Mouse (Mus musculus): Measurements from ENCODE around the gene Armc2.

Armc2 gene

DNA sequence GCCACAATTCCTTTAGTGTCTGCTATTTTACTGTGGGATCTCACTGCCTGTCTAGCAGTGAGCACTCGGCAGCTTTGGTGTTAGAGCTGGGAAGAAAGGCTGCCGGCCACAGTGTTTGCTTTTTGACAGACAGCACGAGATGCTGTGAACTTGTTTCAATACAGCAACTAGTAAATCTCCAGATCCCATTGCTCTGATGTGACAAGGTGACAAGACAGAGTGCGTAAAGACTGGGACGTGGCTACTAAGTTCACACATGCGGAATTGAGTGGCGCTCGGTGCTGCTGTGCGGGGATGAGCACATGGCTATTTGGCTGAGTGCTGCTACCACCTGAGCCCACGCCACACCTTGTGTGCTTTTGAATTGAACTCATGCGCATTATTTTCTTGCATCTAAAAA lies 110.8 kb downstream of the Armc2 start:
- DNase-seq (ENCODE audit: low read depth, low spot score) = no peak

DNA sequence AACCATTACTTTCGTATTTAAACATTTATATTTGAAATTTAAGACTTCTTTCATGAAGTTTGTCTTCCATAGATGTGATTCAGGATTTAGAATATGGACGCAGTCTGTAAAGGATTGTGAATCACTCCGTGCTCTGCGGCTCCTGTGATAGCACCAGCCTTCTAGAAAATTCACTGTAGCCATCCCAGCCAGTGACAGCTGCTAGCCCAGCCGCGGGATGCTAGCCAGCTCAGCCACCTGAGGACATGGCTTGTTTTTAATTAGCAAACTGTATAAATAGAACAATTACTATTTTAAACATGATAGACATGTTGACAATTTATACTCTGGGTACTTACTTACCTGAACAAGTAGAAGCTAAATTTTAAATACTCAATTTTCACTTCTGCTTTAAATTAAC lies 116.4 kb downstream of the Armc2 start:
- DNase-seq (ENCODE audit: low read depth, low spot score) = no peak

DNA sequence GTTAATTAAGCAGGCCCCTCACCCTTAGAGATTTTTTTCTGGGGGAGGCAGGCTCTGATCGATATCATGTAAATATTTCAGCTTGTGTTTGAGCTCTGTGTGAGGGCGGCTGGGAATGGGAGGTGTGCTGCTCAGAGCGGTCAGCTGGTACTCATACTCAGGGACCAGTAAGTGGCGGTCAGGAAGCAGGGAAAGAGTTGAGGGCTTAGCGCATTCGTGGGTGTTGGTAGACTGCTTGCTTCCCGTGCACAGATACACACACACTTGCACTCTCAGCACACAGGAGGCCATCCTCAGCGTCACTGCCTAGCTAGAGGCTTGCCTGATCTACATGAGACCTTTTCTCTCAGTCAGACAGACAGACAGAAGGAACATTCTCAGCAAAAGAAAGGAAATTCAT lies 116.8 kb downstream of the Armc2 start:
- no peak for DNase-seq (ENCODE audit: low read depth, low spot score)

DNA sequence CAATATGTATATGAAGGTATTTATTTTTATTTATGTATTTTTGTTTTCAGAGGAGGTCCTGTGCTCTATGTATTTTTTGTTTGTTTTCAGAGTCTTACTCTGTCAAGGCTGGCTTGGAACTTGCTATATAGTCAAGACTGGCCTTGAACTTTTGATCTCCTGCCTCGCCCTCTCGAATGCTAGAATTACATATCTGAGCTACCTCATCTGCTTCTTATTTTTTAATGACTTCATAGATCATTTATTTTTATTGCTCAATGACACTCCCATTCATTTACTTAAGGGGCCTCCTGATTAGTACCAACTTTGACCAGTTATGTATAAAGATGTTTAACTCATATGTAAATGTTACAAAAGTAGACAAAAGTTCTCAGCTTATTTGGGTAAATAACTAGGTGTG lies 121.4 kb downstream of the Armc2 start:
- no peak for DNase-seq (ENCODE audit: low read depth, low spot score)

DNA sequence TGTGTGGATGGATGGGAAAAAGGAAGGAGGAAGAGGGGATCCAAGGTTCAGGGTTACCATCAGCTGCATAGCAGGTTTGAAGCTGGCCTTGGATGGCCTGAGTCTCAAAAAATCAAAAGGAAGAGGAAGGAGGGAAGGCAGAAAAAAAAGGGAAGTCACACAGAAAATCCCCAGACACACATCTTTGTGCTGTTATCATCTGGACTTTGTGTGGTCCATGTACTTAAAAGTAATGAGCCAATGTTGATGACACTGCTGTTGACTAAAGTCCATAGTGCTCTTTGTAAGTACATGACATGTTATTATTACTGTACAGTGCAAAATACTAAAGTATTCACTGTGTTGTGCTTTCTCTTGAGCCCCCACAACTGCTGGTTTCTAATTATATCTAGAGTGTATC lies 121.8 kb downstream of the Armc2 start:
- DNase-seq (ENCODE audit: low read depth, low spot score) = no peak

DNA sequence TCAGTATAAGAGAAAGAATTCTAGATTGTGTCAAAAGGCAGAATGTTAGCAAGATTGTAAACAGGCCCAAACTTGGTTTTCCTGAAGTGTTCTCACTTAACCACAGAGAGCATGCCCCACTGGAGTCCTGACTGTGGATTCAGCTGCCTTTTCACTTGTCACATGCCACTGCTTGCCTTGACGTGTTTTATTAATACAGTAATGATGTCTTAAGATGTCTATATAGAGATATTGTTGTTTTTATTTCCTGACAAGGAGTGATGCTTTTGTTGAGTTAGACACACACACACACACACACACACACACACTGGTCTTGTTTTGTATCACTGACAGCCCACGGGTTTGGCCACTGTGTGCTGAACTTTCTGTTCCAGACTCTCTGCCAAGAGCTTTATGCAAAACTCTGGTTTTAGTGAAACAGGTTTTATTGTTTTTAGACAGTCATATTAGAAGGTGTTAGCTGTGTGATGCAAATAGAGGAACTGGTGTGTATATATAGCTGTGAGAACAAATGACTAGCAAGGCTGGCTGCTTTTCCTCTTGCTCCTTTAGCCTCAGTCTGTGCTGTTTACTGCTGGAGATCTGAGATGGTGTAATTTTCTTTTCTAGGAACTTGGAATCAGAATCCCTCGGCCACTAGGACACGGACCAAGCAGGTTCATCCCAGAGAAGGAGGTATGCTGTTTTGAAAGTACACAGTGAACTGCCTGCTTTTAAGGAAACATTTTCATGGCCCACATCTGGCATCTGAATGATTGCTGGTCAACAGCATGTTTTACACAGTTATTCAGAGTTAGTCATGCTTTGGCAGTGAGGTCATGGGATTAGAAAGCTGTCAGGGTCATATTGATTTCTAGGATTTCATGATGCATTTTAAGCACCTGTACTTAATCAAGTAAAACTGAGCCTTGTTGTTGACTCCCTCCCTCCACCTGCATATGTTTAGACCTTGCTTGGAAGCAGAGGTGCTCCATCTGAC lies 124.5 kb downstream of the Armc2 start:
- DNase-seq (ENCODE audit: low read depth, low spot score) = peak; percentile 62

DNA sequence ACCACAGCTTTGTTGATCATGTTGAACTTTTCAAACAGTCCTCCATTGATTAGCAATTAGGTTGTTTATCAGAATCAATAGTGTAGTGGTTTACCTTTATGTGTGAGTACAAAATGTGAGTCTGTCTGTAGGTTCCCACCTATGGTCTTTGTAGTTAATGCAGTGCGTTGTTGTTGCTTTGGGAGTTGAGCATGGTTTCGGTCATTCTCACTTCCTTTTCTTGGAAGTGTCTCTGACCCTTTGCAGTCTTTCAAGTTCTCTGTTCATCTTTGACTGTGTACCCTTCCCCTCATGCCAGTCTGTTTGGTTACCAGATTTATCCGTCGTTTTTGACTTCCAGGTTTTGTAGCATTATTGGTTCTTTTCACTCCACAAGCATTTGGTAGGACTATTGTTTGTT lies 126.9 kb downstream of the Armc2 start:
- no peak for DNase-seq (ENCODE audit: low read depth, low spot score)

DNA sequence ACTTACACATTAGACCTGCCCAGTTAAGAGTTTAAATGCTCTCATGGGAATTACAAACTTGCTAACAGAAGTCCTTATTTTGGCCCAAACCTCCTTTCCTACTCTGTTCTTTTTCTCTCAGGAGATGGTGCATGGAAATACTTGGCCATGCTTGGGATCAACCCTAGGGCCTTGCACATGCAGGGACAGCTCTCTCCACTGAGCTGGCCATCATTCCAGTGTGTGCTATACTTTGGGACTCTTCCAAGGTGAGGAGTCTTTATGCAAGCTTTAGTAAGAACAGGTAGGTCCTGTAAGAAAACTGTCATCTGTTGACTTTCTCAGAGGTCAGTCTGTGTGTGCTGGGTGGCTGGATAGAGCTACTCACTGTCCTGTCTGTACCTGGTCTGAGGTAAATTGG lies 127.7 kb downstream of the Armc2 start:
- no peak for DNase-seq (ENCODE audit: low read depth, low spot score)

DNA sequence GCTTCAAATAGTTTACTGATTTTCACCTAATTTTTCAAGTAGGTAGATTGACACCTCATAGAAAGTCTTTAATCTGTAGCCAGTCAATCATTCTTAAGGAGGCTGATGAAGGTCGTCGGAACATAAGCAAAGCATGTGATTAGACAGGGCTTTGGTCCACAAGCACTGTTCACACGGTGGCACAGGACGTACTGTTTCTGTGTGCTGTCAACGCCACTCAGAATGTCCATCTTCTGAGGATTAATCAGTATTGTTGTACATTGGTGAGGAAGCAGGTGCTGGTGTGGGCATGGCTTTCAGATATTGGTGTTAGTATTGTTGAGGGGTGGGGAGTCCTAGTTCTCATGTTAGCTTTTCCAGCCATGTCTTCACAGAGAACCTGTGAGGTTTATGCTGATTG lies 128.7 kb downstream of the Armc2 start:
- DNase-seq (ENCODE audit: low read depth, low spot score) = no peak

DNA sequence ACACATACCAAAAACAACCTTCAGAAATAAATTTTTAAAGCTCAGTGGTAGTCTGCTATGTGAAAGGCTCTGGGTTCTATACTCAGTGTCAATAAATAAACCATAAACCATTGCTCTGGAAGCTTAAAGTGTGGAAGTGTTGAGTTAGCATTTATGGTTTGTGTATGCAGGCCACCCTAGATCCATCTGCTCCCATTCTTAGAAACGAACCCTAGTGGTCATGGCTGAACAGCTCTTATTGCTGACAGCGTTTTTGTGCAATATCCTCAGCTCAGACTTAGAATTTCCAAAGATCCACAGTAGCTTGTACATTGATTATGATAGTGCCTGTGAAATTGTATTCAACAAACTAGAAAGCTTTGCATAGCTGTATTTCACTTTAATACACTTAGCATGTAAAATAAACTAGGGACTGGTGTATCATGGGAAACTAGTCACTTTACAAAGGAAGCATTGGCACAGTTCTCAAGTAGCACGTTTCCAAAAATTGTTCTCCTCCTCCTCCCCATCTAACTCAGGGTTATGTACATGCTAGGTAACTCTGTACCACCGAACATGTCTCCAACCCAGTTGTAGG lies 129.8 kb downstream of the Armc2 start:
- peak; percentile 27 for DNase-seq (ENCODE audit: low read depth, low spot score)

DNA sequence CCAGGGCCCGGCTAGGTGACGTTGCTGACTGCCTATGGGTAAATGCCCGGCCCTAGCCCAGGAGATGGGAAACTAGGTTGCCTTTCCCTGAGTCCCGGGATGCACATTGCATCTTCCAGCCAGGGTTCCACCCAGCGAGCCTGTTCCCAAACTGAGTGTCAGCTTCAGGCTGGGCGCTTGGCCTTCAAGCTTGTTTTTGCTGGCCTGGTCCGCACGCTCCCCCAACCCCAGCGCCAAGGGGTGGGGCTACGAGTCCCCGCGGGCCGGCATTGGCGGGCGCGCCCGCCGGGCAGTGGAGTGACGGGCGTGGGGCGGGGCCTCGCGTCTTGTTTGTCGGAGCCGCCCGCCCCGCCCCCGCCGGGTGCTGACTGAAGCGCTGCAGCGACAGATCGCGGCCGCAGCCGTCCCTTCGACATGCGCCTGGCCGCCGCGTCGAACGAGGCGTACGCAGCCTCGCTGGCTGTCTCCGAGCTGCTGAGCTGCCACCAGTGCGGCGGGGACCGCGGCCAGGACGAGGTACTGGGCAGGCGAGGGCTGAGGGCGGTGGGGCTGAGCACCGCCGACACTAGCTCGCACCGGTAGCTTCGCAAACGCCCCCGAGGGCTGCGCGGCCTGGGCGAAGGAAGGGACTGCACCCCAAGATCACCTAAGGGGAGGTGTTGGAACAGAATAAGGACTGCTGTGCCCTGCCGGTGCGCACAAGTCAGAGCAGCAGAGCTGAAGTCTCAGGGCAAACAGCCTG lies 131.0 kb downstream of the Armc2 start:
- peak; percentile 91 for DNase-seq (ENCODE audit: low read depth, low spot score)

DNA sequence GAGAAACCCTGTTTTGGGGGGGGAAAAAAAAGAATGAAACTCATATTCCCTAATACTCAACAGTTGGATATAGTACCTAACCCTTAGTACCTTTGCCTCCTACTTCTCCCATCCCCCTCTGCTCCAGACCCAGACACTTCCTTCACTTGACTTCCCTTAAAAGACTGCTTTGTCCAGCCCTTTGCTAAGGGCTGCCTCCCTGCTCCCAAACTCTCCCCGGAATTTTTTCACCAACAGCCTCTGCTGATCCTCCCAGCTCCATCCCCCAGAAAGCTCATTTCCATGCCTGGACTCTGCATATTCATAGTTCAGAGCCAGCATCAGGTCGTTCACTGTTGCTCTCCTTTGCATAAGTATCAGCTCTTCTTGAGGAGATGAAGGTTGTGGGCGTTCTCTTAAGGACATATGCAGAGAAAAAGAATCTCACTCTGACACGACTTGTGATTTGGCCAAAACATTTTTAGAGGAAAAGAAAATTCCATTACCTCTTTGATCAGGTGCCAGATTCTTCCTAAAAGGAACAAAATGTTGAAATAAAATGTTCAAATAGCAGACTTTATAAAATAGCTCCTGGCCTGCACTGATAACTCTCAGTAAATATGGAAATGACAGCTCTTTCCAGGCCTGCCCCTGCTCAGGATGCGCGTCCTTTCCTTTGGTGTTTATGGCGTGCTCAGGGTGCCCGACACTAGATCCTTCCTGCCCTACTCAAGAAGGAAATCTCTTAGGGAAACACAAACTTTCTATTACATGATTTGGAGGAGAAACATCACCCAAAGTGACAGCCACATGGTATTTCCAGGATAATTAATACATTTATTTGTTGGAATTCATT lies 134.3 kb downstream of the Armc2 start:
- DNase-seq (ENCODE audit: low read depth, low spot score) = no peak

DNA sequence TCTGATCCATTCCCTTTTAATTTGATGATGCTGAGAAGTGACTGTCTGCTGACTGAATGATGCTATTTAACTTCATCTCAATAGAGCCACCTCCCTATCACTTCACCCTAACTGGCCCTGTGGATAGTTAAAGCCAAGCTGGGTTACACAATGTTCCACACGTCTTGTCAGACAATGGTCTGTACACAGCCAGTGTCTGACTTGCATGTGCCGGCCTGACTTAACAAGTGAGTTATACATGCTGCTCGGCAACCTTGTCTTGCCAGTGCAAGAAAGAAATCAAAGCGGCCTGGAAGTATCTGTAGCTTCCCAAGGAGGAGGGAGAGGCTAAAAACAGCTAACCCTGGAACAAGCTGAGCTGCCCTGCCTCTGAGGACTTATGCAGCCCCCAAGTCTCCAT lies 136.8 kb downstream of the Armc2 start:
- DNase-seq (ENCODE audit: low read depth, low spot score) = no peak

DNA sequence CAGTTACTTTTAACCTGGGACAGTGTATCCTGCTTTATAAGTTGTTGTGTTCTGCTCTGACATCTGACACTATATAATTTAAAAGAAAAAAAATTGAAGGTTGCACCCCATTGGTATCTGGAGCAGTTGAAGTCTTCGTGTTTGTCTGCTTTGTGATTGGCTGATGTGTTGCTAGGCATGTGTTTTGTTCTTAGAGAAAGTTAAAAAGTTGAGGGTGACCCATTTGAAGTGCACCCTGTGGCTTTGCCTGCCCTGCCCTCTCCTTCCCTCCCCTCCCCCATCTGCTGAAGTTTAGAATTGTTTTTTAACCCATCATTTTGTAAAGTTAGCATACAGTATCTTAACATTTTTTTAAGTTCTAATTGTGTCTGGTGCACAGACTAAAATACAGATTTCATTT lies 137.5 kb downstream of the Armc2 start:
- no peak for DNase-seq (ENCODE audit: low read depth, low spot score)

DNA sequence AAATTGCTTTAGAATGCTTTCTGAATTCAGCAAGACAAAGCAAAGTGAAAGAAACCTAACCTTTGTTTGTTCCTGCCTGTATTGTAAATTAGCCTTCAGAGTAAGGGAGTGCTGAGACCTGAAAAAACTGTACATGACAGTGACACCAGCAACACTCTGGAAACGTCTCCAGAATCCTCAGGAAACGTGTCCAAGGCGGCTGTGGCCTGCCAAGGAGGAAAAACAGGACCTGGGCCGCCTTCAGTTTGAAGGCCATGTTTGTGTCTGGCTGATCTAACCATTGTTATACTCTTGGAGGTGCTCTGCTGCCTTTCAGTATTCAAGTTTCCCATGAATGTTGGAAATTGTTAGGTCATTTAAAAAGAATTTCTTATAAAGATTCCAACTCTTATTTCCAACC lies 138.0 kb downstream of the Armc2 start:
- DNase-seq (ENCODE audit: low read depth, low spot score) = no peak

DNA sequence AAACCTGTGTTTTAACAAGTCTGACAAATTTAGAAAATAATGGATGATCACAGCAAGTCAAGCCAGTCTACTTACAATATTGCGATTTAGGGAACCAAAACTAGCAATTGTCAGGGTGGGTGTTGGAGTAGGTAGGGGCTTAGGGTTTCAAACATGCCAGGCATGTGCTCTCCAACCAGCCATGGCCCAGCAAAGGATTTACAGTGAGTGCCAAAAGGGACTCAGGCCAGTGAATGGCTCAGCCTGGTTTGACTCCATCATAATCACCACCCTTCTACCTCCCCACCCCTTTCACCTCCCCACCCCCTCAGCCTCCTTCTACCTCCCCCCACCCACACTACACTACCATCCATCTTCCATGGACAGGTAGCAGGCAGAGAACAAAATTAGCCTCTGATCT lies 138.6 kb downstream of the Armc2 start:
- no peak for DNase-seq (ENCODE audit: low read depth, low spot score)

DNA sequence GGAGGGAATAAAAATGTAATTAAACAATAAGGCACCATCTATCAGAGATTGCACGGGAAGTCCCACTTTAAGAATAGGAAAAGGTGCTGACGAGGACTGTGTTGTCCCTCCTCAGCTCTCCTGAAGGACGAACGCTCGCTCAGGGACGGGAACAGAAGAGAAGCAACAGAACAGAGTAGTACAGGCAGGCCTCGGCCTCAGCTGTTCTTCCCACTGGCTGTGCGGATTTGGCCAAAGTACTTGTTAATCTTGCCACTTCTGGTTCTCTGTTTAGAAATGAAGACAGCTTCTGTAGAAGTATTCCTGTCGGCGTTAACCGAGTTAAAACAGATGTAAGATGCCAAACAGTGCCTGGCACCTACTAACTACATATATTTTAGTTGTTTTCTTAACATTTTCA lies 139.9 kb downstream of the Armc2 start:
- no peak for DNase-seq (ENCODE audit: low read depth, low spot score)

DNA sequence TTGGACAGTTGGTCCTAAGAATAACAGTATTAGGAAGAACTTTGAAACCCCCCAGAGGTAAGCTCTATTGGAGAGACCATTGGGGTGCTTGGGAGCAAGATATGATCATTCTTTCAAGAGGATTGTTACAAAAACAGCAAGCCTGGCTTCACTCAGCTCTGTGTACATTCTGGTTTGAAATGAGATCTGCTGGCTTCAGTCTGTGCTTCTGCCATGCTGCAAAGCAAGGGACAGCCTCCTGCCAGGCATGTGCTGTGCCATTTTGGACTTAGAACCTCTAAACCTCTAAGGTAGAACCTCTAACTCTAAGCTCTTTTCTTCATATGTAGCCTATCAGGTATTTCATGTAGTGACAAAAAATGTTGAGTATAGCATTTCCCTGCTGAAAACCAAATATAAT lies 142.6 kb downstream of the Armc2 start:
- no peak for DNase-seq (ENCODE audit: low read depth, low spot score)

DNA sequence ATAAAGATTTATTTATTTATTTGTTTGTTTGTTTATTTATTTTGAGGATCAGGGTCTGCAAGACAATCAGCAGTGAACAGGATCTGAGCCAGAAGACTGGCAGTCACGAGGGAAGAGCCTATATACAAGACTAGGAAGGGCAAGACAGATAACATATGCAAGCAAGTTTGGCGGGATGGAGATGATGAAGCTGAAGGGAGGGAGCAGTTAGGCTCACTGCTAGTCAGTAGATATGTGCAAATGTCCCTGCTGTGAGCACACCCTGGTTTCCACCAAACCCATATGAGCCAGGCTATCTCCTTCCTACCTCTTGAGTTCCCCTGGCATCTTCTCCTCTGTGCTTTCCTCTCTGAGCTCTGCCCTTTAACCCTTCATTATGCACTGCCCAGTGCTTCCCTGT lies 146.7 kb downstream of the Armc2 start:
- no peak for DNase-seq (ENCODE audit: low read depth, low spot score)

DNA sequence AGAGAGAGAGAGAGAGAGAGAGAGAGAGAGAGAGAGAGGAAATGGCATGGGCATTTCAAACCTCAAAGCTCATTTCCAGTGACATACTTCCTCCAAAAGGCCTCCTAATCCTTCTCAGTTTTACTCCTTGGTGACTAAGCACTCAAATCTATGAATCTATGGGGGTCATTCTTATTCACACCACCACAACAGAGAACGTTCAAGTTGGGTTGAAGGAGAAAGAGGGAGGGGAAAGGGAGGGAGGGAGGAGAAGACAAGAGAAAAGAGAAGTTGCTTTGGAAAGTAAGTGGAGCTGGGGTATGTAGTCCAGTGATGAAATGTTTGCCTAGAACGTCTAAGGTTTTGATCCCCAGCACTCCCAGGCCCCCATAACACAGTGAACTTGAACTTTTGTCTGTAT lies 148.1 kb downstream of the Armc2 start:
- DNase-seq (ENCODE audit: low read depth, low spot score) = no peak

DNA sequence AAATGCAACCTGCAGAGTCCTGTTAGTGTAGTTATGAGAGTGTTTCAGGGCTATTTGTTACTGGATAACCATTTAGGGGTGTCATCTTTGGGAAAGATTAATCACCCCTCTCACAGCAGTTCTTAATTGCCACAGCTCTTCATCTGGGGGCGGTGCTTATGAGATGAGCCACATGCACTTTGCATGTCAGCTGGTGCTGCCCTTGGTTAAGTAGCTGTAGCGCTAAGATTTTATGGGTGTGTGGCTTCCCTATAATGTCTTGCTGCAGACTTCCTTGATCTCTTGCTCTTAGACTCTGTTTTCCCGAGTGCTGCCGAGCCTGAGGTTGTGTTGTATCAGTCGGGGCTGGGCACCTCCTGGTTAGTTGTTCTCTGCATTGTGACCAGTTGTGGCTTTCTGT lies 150.3 kb downstream of the Armc2 start:
- no peak for DNase-seq (ENCODE audit: low read depth, low spot score)

DNA sequence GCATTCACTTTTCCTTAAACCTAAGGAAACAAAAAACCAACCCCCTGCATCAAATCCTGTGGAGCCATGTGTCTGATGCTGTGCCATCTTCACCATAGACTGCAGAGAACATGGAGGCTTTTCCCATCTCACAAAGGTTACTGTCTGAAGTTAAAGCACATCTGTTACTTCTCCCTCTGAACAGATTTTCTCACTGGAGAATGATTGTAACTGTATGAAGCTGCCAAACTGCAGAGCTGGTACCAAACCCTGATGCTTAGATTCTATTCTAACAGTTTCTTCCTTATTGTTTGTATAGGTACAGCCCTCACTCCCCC lies 151.4 kb downstream of the Armc2 start:
- no peak for DNase-seq (ENCODE audit: low read depth, low spot score)

Measured in forelimb bud, embryonic 11.5 days (tissue).